Mouse (Mus musculus): ENCODE data around the gene Rtl1. TPM values are rescaled to one million over a fixed set of nuclear protein-coding genes. Genes with fewer than 3 reads are reported as not detected.
A peak's percentile ranks its signal among the peaks of the same experiment; 100 is the strongest.

The Rtl1 gene
- polyA plus RNA-seq, 1 experiment from 2014 or later = 0.11 TPM

DNA sequence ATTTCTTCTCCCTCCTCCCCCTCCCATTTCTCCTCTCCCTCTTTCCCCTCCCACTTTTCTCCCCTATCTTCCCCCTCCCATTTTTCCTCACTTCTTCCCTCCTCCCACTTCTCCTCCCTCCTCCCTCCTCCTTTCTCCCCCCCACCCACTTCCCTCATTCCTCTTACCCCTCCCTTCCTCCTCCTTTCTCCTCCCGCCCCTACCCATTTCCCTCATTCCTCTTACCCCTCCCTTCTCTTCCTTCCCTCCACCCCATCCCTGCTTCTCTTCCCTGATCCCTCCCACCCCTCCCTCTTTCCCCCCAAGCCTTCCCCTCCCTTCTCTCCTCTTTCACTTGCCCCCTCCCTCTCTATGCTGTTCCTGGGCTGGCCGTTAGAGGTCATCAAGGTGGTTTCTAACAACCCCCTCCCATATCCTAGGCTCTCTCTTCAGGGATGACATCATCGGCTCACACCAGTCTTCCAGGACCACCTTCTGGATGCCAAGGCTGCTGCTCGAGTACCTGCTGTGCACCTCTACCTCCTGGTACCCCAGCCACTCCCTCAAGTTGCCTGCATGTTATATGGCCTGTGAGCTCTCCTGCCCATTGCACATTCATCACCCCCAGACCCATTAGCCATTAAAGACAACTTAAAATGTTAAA lies 56.7 kb downstream of the Rtl1 start:
- WGBS (ENCODE audit: insufficient replicate concordance) = 61% methylated on average over 4 of the region's 4 CpGs
- H3K4me3 ChIP-seq (ENCODE audit: low read depth, low read length) = no peak overlapping the region
- no peak overlapping the region for H3K4me2 ChIP-seq (ENCODE audit: low read depth, low read length)
- H3K9ac ChIP-seq (replicated peaks) = no peak overlapping the region
- H3K27me3 ChIP-seq (ENCODE audit: insufficient read depth, low read length) = no peaks in the 10 kb centered on the region
- H3K36me3 ChIP-seq (replicated peaks; ENCODE audit: insufficient read depth, low read length) = no peaks in the 10 kb centered on the region
- H3K9me3 ChIP-seq (ENCODE audit: low read length) = peaks cover 3% of the 10 kb centered on the region
- TF ChIP-seq EP300 (IDR thresholded peaks at IDR 0.05; ENCODE audit: low read depth) (no peak), CTCF (IDR thresholded peaks at IDR 0.05; ENCODE audit: low read depth) (no peak)
- H3K27ac ChIP-seq (ENCODE audit: low read depth) = no peak overlapping the region
- H3K4me1 ChIP-seq (ENCODE audit: insufficient read depth) = no peaks in the 10 kb centered on the region
- ATAC-seq (no peak), DNase-seq (no peak)

DNA sequence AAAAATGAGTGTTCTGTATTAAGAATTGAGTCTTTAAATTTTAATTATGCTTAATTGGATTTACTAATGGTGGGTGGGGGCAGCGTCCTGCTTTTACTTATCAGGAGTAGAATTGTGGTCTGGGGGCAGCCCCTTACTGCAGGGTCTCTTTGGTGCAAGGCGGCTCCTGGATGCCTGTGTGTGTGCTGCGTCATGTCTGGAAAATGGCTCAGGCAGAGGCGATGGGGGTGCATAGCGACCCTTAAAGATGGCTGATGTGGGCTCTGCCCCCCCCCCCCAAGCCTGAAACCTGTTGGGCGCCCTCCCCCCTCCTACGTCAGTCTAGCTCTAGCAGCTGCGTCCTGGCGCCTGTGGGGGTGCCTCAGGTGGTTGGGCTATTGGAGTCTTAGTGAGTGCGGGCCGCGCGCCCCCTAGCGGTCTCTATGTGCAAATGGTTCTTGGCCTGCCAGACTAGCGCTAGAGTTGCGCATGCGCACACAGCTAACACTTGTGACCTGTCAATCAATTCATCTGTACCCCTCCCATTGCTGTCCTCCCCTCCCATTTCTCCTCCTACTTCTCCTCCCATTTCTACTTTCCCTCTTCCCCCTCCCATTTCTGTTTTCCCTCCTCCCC lies 57.4 kb downstream of the Rtl1 start:
- H3K9ac ChIP-seq (replicated peaks) = no peak overlapping the region
- peak overlapping the region; percentile 48 for H3K4me2 ChIP-seq (ENCODE audit: low read depth, low read length)
- H3K4me1 ChIP-seq (ENCODE audit: insufficient read depth) = no peaks in the 10 kb centered on the region
- 51% methylated on average over 16 of the region's 17 CpGs for WGBS (ENCODE audit: insufficient replicate concordance)
- H3K27ac ChIP-seq (ENCODE audit: low read depth) = no peak overlapping the region
- 0 out of 2 replicates have a peak overlapping the region, but pooled peaks have one; percentile 45 for H3K4me3 ChIP-seq (ENCODE audit: low read depth, low read length)
- TF ChIP-seq EP300 (IDR thresholded peaks at IDR 0.05; ENCODE audit: low read depth) (no peak), CTCF (IDR thresholded peaks at IDR 0.05; ENCODE audit: low read depth) (peak; percentile 82)
- peak; percentile 82 for ATAC-seq
- no peaks in the 10 kb centered on the region for H3K36me3 ChIP-seq (replicated peaks; ENCODE audit: insufficient read depth, low read length)
- peaks cover 3% of the 10 kb centered on the region for H3K9me3 ChIP-seq (ENCODE audit: low read length)
- H3K27me3 ChIP-seq (ENCODE audit: insufficient read depth, low read length) = no peaks in the 10 kb centered on the region
- peak; percentile 80 for DNase-seq

DNA sequence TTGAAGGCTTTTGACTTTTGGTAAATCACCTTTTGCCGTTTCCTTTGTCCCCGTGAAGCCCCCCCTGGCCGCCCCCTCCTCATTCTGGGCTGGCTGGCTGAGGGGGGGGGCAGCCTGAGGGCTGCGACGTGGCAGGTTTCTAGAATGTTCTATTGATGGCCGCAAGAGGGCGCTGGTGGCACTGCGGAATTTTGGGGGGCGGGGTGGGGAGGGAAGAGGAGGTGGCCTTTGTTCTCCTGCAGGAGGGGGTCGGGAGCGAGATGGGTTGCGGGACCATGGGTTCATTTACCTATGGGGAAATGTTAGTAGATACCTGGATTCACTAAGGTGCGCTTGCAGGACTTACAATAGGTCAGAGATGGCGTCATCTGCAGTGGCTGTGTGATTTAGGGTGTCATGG lies 58.1 kb downstream of the Rtl1 start:
- DNase-seq (peak; percentile 59), ATAC-seq (peak; percentile 60)
- Histone ChIP-seq H3K4me1 (ENCODE audit: insufficient read depth) (no peaks in the 10 kb centered on the region), H3K27me3 (ENCODE audit: insufficient read depth, low read length) (no peaks in the 10 kb centered on the region), H3K9me3 (ENCODE audit: low read length) (peaks cover 3% of the 10 kb centered on the region), H3K4me2 (ENCODE audit: low read depth, low read length) (peak overlapping the region; percentile 56), H3K36me3 (replicated peaks; ENCODE audit: insufficient read depth, low read length) (no peaks in the 10 kb centered on the region), H3K27ac (ENCODE audit: low read depth) (0 out of 2 replicates have a peak overlapping the region, but pooled peaks have one; percentile 22), H3K4me3 (ENCODE audit: low read depth, low read length) (peak overlapping the region; percentile 45), H3K9ac (replicated peaks) (peak overlapping the region; percentile 41; the same call in 1 of the 2 replicates)
- peak; percentile 56 for TF ChIP-seq CTCF (IDR thresholded peaks at IDR 0.05; ENCODE audit: low read depth)
- TF ChIP-seq EP300 (IDR thresholded peaks at IDR 0.05; ENCODE audit: low read depth) = no peak
- 47% methylated on average over 14 of the region's 14 CpGs for WGBS (ENCODE audit: insufficient replicate concordance)

DNA sequence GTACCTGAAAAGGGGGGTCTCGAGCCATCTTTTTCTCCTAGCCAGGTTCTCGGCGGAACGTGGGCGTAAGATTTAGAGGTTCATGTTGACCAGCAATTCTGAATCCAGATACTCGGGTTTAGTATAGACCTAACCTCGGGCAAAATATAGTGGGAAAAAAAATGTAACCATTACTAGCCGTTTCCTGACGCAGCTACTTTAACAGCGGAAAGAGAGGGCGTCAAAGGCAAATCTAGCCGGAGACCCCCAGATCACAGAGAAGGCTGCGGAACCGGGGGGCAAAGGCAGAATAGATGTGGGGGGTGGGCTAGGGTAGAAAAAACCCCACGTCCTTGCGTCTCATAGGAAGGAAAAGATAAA lies 58.6 kb downstream of the Rtl1 start:
- peak overlapping the region; percentile 41; the same call in 1 of the 2 replicates for H3K9ac ChIP-seq (replicated peaks)
- no peaks in the 10 kb centered on the region for H3K4me1 ChIP-seq (ENCODE audit: insufficient read depth)
- DNase-seq (no peak), ATAC-seq (no peak)
- 0 out of 2 replicates have a peak overlapping the region, but pooled peaks have one; percentile 22 for H3K27ac ChIP-seq (ENCODE audit: low read depth)
- peaks cover 3% of the 10 kb centered on the region for H3K9me3 ChIP-seq (ENCODE audit: low read length)
- 45% methylated on average over 16 of the region's 16 CpGs for WGBS (ENCODE audit: insufficient replicate concordance)
- H3K4me3 ChIP-seq (ENCODE audit: low read depth, low read length) = peak overlapping the region; percentile 45
- no peaks in the 10 kb centered on the region for H3K36me3 ChIP-seq (replicated peaks; ENCODE audit: insufficient read depth, low read length)
- no peaks in the 10 kb centered on the region for H3K27me3 ChIP-seq (ENCODE audit: insufficient read depth, low read length)
- peak overlapping the region; percentile 56 for H3K4me2 ChIP-seq (ENCODE audit: low read depth, low read length)
- TF ChIP-seq EP300 (IDR thresholded peaks at IDR 0.05; ENCODE audit: low read depth) = no peak
- TF ChIP-seq CTCF (IDR thresholded peaks at IDR 0.05; ENCODE audit: low read depth) = no peak

DNA sequence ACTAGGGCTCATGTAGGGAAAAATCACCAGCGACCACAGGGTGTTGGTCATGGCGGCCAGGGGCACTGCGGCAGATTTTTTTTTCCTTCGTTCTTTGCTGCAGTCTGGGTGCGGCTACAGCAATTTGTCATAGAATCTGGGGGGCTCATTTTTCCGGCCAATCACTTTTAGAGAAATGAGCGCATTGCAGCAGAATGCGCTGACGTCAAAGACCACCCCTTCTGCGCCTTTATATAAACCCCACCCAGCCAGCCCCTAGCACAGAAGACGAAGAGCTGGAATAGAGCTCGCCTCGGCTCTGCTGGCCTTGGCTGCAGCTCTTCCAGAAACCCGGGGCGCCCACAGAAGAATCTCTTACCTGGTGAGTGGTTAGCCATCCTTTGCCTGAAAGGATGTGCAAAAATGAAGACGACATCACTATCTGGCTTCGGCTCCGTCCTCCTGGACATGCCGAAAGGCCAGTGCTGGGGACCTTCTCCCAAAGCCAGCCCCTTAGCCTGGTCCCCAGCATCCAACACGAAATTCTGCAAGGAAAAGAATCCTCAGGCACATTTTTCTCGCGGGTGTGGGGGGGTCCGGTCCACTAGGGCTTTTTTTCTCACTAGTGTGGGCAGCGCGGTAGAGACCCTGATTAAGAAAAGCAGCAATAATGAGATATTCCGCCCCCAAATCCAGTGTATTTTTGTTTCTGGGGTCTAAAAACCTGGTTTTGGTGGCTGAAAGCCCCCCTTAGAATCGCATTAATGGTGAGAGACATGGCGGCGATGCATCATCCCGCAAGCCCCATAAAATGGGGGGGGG lies 59.2 kb downstream of the Rtl1 start:
- 45% methylated on average over 30 of the region's 30 CpGs for WGBS (ENCODE audit: insufficient replicate concordance)
- H3K9ac ChIP-seq (replicated peaks) = peak overlapping the region; percentile 48; the same call in 1 of the 2 replicates
- peaks cover 3% of the 10 kb centered on the region for H3K9me3 ChIP-seq (ENCODE audit: low read length)
- TF ChIP-seq CTCF (IDR thresholded peaks at IDR 0.05; ENCODE audit: low read depth) = no peak
- no peak for TF ChIP-seq EP300 (IDR thresholded peaks at IDR 0.05; ENCODE audit: low read depth)
- H3K27me3 ChIP-seq (ENCODE audit: insufficient read depth, low read length) = no peaks in the 10 kb centered on the region
- peak overlapping the region; percentile 45 for H3K4me3 ChIP-seq (ENCODE audit: low read depth, low read length)
- no peak for ATAC-seq
- H3K27ac ChIP-seq (ENCODE audit: low read depth) = 0 out of 2 replicates have a peak overlapping the region, but pooled peaks have one; percentile 7
- peak overlapping the region; percentile 56 for H3K4me2 ChIP-seq (ENCODE audit: low read depth, low read length)
- 0 out of 2 replicates have a peak, but pooled peaks cover 2% of the 10 kb centered on the region for H3K4me1 ChIP-seq (ENCODE audit: insufficient read depth)
- DNase-seq = no peak
- H3K36me3 ChIP-seq (replicated peaks; ENCODE audit: insufficient read depth, low read length) = no peaks in the 10 kb centered on the region

DNA sequence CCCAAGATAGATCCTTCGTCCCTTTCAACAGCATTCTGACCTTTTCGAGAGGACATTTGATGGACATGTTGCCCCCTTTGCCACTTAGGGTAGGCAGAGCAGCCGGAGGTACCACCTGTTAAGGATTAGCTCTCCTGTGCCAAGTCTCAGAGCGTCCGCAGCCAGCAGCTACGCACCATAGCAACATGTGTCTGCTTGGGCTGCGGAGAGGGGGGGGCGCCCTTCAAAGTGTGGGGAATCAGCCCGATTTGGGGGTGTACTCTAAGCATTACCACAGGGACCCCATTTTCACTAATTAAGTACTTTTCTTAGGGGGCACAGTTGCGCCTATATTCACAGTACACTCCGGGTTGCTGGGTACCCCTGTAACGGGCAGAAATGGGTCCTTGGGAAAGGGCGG lies 60.2 kb downstream of the Rtl1 start:
- H3K4me2 ChIP-seq (ENCODE audit: low read depth, low read length) = peak overlapping the region; percentile 56
- 56% methylated on average over 13 of the region's 13 CpGs for WGBS (ENCODE audit: insufficient replicate concordance)
- ATAC-seq (no peak), DNase-seq (no peak)
- H3K36me3 ChIP-seq (replicated peaks; ENCODE audit: insufficient read depth, low read length) = no peaks in the 10 kb centered on the region
- H3K9ac ChIP-seq (replicated peaks) = no peak overlapping the region
- H3K9me3 ChIP-seq (ENCODE audit: low read length) = peaks cover 3% of the 10 kb centered on the region
- H3K4me1 ChIP-seq (ENCODE audit: insufficient read depth) = peaks cover 6% of the 10 kb centered on the region; the same call in 1 of the 2 replicates
- no peaks in the 10 kb centered on the region for H3K27me3 ChIP-seq (ENCODE audit: insufficient read depth, low read length)
- H3K4me3 ChIP-seq (ENCODE audit: low read depth, low read length) = peak overlapping the region; percentile 15; the same call in 1 of the 2 replicates
- TF ChIP-seq EP300 (IDR thresholded peaks at IDR 0.05; ENCODE audit: low read depth) (no peak), CTCF (IDR thresholded peaks at IDR 0.05; ENCODE audit: low read depth) (no peak)
- H3K27ac ChIP-seq (ENCODE audit: low read depth) = no peak overlapping the region

MicroRNAs within 50 kb of the gene (microRNA counts, 519-probe panel; counts per million panel counts)
- not detected for microRNA mmu-miR-1188
- microRNA mmu-miR-127 = 5,872 counts per million, percentile 68 among the panel's probes with 10 or more counts
- 8,639 counts per million, percentile 96 among the panel's probes with 10 or more counts for microRNA mmu-miR-136
- not detected for microRNA mmu-miR-1906
- not detected for microRNA mmu-miR-337-3p
- microRNA mmu-miR-337-5p = 2,003 counts per million, percentile 17 among the panel's probes with 10 or more counts
- microRNA mmu-miR-341 = not detected
- microRNA mmu-miR-370 = not detected
- microRNA mmu-miR-431 = 6,093 counts per million, percentile 72 among the panel's probes with 10 or more counts
- microRNA mmu-miR-432 = not detected
- microRNA mmu-miR-433 = 6,025 counts per million, percentile 70 among the panel's probes with 10 or more counts
- 6,721 counts per million, percentile 80 among the panel's probes with 10 or more counts for microRNA mmu-miR-434-3p
- 4,922 counts per million, percentile 56 among the panel's probes with 10 or more counts for microRNA mmu-miR-434-5p
- microRNA mmu-miR-493 = not detected
- microRNA mmu-miR-540-3p = 662 counts per million, percentile 4 among the panel's probes with 10 or more counts
- not detected for microRNA mmu-miR-540-5p
- not detected for microRNA mmu-miR-665
- microRNA mmu-miR-673-3p = not detected
- not detected for microRNA mmu-miR-673-5p
- microRNA mmu-miR-770-3p = not detected
- microRNA mmu-miR-770-5p = not detected

Small RNA genes within 50 kb of the gene (microRNA-seq; reads per million reads assigned to microRNA genes)
- gene Gm23912 (not detected), gene Mir1188 (10.1 reads per million, percentile 18 among the genes with 10 or more reads in this experiment), gene Mir127 (19,108 reads per million, percentile 96 among the genes with 10 or more reads in this experiment), gene Mir136 (not detected), gene Mir1906-1 (not detected), gene Mir3070a (19.5 reads per million, percentile 27 among the genes with 10 or more reads in this experiment), gene Mir3070b (2.4 reads per million), gene Mir3071 (not detected), gene Mir337 (not detected), gene Mir341 (1,776 reads per million, percentile 78 among the genes with 10 or more reads in this experiment), gene Mir3544 (not detected), gene Mir370 (222 reads per million, percentile 52 among the genes with 10 or more reads in this experiment), gene Mir431 (23,654 reads per million, percentile 97 among the genes with 10 or more reads in this experiment), gene Mir432 (not detected), gene Mir433 (2,915 reads per million, percentile 82 among the genes with 10 or more reads in this experiment), gene Mir434 (5,254 reads per million, percentile 87 among the genes with 10 or more reads in this experiment), gene Mir493 (199 reads per million, percentile 50 among the genes with 10 or more reads in this experiment), gene Mir540 (539 reads per million, percentile 64 among the genes with 10 or more reads in this experiment), gene Mir665 (760 reads per million, percentile 68 among the genes with 10 or more reads in this experiment), gene Mir673 (317 reads per million, percentile 57 among the genes with 10 or more reads in this experiment), gene Mir770 (87.5 reads per million, percentile 42 among the genes with 10 or more reads in this experiment)

Other genes with a start within 250 kb of the Rtl1 start
- gene Dlk1, start 147.5 kb downstream of the Rtl1 start, polyA plus RNA-seq (2015; fragmentation: Nextera tagmentation; extraction: Ambion mirVana) = 50.7 and 52.1 TPM in 2 replicates